In genomic region chr10:112835508-112835907, GRCm38 (mm10) we compare ENCODE assay signal across 27 mouse cellular contexts.
DNase-seq lines count a peak whose midpoint lies in the region; ATAC-seq and TF ChIP-seq lines count a peak whose summit lies in the region.
"Had no signal": no experiment of that assay in that cellular context is flagged by ENCODE, and none has a peak within 500 bp of the region (broad histone marks: within the 10 kb centered on the region; RNA-seq: fewer than 3 reads in every experiment).

No protein-coding gene starts in this region.

- ATAC-seq in liver, postnatal 0 days: no peak
- ATAC-seq in liver, embryonic 12.5 days: no peak
- ATAC-seq in megakaryocyte progenitor cell, adult 5-6 weeks (replicated peaks; ENCODE audit: poor library complexity): peak; percentile 80
- ATAC-seq: forebrain, embryonic 15.5 days; midbrain, embryonic 16.5 days had no signal

- DNase-seq in liver, postnatal 0 days: no peak
- peak; percentile 51 for DNase-seq in 416B (ENCODE audit: low read depth)
- no peak for DNase-seq in right cerebral cortex, adult 2 months (ENCODE audit: low spot score in 2 of 2)
- no peak for DNase-seq in gastrocnemius, postnatal 25 days
- DNase-seq: adrenal gland, postnatal 10 days; cerebellum, adult 11-12 months; kidney, adult 18-20 months; kidney, postnatal 25 days; thymus, adult 18-20 months; thymus, postnatal 25 days had no signal

- H3K27ac ChIP-seq in liver, postnatal 0 days (ENCODE audit: low read depth): no peak overlapping the region
- no peak overlapping the region for H3K27ac ChIP-seq in liver, embryonic 12.5 days
- peak overlapping the region; percentile 19; the same call in 1 of the 2 replicates for H3K27ac ChIP-seq in bone marrow, adult 2 months (ENCODE audit: control insufficient read depth, insufficient read depth, low read depth, low read length, poor library complexity)
- H3K27ac ChIP-seq: embryonic facial prominence, embryonic 13.5 days; forebrain, embryonic 10.5 days; forebrain, embryonic 15.5 days; heart, embryonic 10.5 days; heart, embryonic 15.5 days; kidney, embryonic 15.5 days; limb, embryonic 12.5 days; lung, embryonic 15.5 days; neural tube, embryonic 12.5 days; stomach, postnatal 0 days had no signal

- no peak for TF ChIP-seq EP300 in liver, postnatal 0 days (IDR thresholded peaks at IDR 0.05; ENCODE audit: low read depth)

- no peaks in the 10 kb centered on the region for H3K27me3 ChIP-seq in liver, postnatal 0 days (ENCODE audit: insufficient read depth, low read length)
- H3K27me3 ChIP-seq in liver, embryonic 12.5 days (replicated peaks): no peaks in the 10 kb centered on the region
- H3K27me3 ChIP-seq: embryonic facial prominence, embryonic 13.5 days; forebrain, embryonic 15.5 days; heart, embryonic 15.5 days; kidney, embryonic 15.5 days; limb, embryonic 12.5 days; lung, embryonic 15.5 days; neural tube, embryonic 12.5 days had no signal

- H3K9ac ChIP-seq in liver, postnatal 0 days (replicated peaks): no peak overlapping the region
- H3K9ac ChIP-seq in liver, embryonic 12.5 days: no peak overlapping the region
- H3K9ac ChIP-seq: embryonic facial prominence, embryonic 13.5 days; forebrain, embryonic 15.5 days; heart, embryonic 15.5 days; kidney, embryonic 15.5 days; limb, embryonic 12.5 days; lung, embryonic 15.5 days; neural tube, embryonic 12.5 days had no signal

- H3K4me2 ChIP-seq in liver, postnatal 0 days (ENCODE audit: low read depth, low read length): peak overlapping the region; percentile 13; the same call in 1 of the 2 replicates
- no peak overlapping the region for H3K4me2 ChIP-seq in liver, embryonic 12.5 days
- H3K4me2 ChIP-seq: embryonic facial prominence, embryonic 13.5 days; forebrain, embryonic 15.5 days; heart, embryonic 15.5 days; kidney, embryonic 15.5 days; limb, embryonic 12.5 days; lung, embryonic 15.5 days; midbrain, embryonic 11.5 days; neural tube, embryonic 12.5 days had no signal

- no peaks in the 10 kb centered on the region for H3K36me3 ChIP-seq in liver, postnatal 0 days (replicated peaks; ENCODE audit: insufficient read depth, low read length)
- H3K36me3 ChIP-seq in liver, embryonic 12.5 days: no peaks in the 10 kb centered on the region
- H3K36me3 ChIP-seq: embryonic facial prominence, embryonic 13.5 days; forebrain, embryonic 10.5 days; forebrain, embryonic 15.5 days; G1E; heart, embryonic 10.5 days; heart, embryonic 15.5 days; kidney, embryonic 15.5 days; limb, embryonic 12.5 days; lung, embryonic 15.5 days; neural tube, embryonic 12.5 days had no signal

- no peaks in the 10 kb centered on the region for H3K9me3 ChIP-seq in liver, postnatal 0 days (ENCODE audit: low read length)
- no peaks in the 10 kb centered on the region for H3K9me3 ChIP-seq in liver, embryonic 12.5 days (replicated peaks)
- H3K9me3 ChIP-seq: embryonic facial prominence, embryonic 13.5 days; forebrain, embryonic 10.5 days; forebrain, embryonic 15.5 days; G1E; heart, embryonic 10.5 days; heart, embryonic 15.5 days; kidney, embryonic 15.5 days; limb, embryonic 12.5 days; lung, embryonic 15.5 days; neural tube, embryonic 12.5 days had no signal

- H3K4me3 ChIP-seq in liver, postnatal 0 days (ENCODE audit: low read depth, low read length): no peak overlapping the region
- no peak overlapping the region for H3K4me3 ChIP-seq in liver, embryonic 12.5 days
- H3K4me3 ChIP-seq in bone marrow, adult 2 months (replicated peaks; ENCODE audit: control insufficient read depth, low read depth, low read length): peak overlapping the region; percentile 62
- H3K4me3 ChIP-seq: embryonic facial prominence, embryonic 13.5 days; forebrain, embryonic 10.5 days; forebrain, embryonic 15.5 days; heart, embryonic 10.5 days; heart, embryonic 15.5 days; kidney, embryonic 15.5 days; limb, embryonic 12.5 days; lung, embryonic 15.5 days; myocyte; neural tube, embryonic 12.5 days had no signal

- no peak for TF ChIP-seq POLR2A in bone marrow, adult 2 months (IDR thresholded peaks at IDR 0.05; ENCODE audit: borderline replicate concordance, control insufficient read depth, low read depth, low read length)

- WGBS in liver, postnatal 0 days (ENCODE audit: insufficient replicate concordance): 55% methylated on average over 8 of the region's 8 CpGs
- WGBS in liver, embryonic 12.5 days (ENCODE audit: insufficient replicate concordance): 64% methylated on average over 8 of the region's 8 CpGs
- WGBS in bone marrow, adult 2 months: 32% methylated on average over 8 of the region's 8 CpGs

- TF ChIP-seq CTCF in liver, postnatal 0 days (IDR thresholded peaks at IDR 0.05; ENCODE audit: low read depth): no peak
- no peak for TF ChIP-seq CTCF in bone marrow, adult 2 months (IDR thresholded peaks at IDR 0.05; ENCODE audit: control insufficient read depth, insufficient read depth, low read length)

- no peaks in the 10 kb centered on the region for H3K4me1 ChIP-seq in liver, postnatal 0 days (ENCODE audit: insufficient read depth)
- no peaks in the 10 kb centered on the region for H3K4me1 ChIP-seq in liver, embryonic 12.5 days
- H3K4me1 ChIP-seq in bone marrow, adult 2 months (ENCODE audit: control insufficient read depth, insufficient read depth, low read length): no peaks in the 10 kb centered on the region; the same call in 1 of the 2 replicates
- H3K4me1 ChIP-seq: embryonic facial prominence, embryonic 13.5 days; forebrain, embryonic 10.5 days; forebrain, embryonic 15.5 days; heart, embryonic 10.5 days; heart, embryonic 15.5 days; kidney, embryonic 15.5 days; limb, embryonic 12.5 days; lung, embryonic 15.5 days; neural tube, embryonic 12.5 days had no signal
